ENCODE assay signal across 8 mouse cellular contexts in the genomic region with DNA sequence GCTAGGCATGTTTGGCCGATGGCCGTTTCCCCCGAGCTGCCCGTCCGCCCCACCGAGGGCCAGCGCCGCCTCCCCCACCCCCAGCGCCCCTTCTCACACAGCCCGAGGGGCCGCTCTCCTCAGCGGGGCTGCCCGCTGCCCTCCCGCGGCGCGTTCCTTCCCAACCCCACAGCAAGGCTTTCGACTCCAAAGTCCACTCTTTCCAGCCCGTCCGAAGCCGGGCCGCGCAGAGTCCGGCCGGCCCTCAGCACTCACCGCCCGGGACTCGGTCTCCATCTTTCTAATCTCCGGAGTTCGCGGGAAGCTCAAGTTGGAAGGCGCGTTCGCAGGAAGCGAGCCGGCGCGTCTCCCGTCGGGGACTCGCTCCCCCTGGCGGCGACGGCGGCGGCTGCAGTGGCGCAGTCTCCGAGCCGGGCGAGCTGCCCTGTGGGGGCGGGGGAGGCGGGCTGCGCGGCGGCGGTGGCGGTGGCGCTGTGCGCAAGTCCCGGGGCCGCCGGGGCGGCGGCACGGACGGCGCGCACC. TPM values are rescaled to one million over a fixed set of nuclear protein-coding genes. Genes with fewer than 3 reads are reported as not detected.
DNase-seq lines count a peak whose midpoint lies in the region.

Gene Boll, minus strand, starts transcription at position 426 of the 522 bp plus-strand sequence.

- peak; percentile 69 to 86 for DNase-seq in adrenal gland, adult (ENCODE audit: inconsistent age in 2 of 2, low spot score in 1 of 2)
- DNase-seq in embryo, embryonic 10 days (ENCODE audit: low spot score) = peak; percentile 70
- peak; percentile 35 for DNase-seq in gastrocnemius, postnatal 25 days
- peak; percentile 88 for DNase-seq in induced T-regulatory cell, adult 2 months (ENCODE audit: low read depth)
- DNase-seq in left cerebral cortex, adult 18-20 months (ENCODE audit: low spot score in 2 of 2) = peak; percentile 39 to 50
- peak; percentile 71 for DNase-seq in lung, postnatal 36 days
- peak; percentile 84 for DNase-seq in retina, postnatal 1 day
- DNase-seq in thymus, postnatal 36 days = peak; percentile 84 to 85

RNA-seq across cellular contexts. Expression of gene Boll, which starts in this region (rescaled TPM):
- not detected for total RNA-seq in gastrocnemius, postnatal 25 days (2021)
- not detected for total RNA-seq in left cerebral cortex, adult 18-20 months (2021)

Comparison
In these comparisons a context has a peak if more than half of its experiments do, and no peak if none do; other contexts are left out.
1. Peak in every context shown above with its lines: DNase-seq.
2. Peak in DNase-seq in gastrocnemius, postnatal 25 days; RNA of the gene not detected or under 1 TPM.
3. Peak in DNase-seq in left cerebral cortex, adult 18-20 months; RNA of the gene not detected or under 1 TPM.
4. DNase-seq: peak in every context shown above with its lines; median percentile 88 in induced T-regulatory cell, adult 2 months; 84 in thymus, postnatal 36 days; 84 in retina, postnatal 1 day; 78 in adrenal gland, adult; 71 in lung, postnatal 36 days; 70 in embryo, embryonic 10 days; 44 in left cerebral cortex, adult 18-20 months; 35 in gastrocnemius, postnatal 25 days.